Mouse (Mus musculus): ENCODE measurements around the gene H2-Q2.
"Not testable (repeated sequence)": the region's sequence is repeated elsewhere in the genome, so short reads cannot be mapped to it uniquely, and the experiment has no call there.

H2-Q2 gene

DNA sequence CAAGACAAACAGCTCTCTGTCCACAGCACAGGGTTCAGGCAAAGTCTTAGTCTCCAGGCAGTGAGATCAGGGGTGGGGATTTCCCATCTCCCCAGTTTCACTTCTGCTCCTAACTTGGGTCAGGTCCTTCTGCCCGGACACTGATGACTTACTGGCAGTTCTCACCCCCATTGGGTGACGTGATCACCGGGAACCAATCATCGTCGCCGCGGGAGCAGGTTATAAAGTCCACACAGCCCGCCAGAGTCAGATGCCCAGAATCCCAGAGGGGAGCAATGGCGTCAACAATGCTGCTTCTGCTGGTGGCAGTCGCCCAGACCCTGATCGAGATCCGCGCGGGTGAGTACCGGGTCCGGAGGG, 37.3 kb downstream of the H2-Q2 start, which contains the start of gene H2-Q4:
TSS of gene H2-Q4 (plus strand) at position 249 of the 360 bp plus-strand sequence.
- DNase-seq = peak; percentile 38

DNA sequence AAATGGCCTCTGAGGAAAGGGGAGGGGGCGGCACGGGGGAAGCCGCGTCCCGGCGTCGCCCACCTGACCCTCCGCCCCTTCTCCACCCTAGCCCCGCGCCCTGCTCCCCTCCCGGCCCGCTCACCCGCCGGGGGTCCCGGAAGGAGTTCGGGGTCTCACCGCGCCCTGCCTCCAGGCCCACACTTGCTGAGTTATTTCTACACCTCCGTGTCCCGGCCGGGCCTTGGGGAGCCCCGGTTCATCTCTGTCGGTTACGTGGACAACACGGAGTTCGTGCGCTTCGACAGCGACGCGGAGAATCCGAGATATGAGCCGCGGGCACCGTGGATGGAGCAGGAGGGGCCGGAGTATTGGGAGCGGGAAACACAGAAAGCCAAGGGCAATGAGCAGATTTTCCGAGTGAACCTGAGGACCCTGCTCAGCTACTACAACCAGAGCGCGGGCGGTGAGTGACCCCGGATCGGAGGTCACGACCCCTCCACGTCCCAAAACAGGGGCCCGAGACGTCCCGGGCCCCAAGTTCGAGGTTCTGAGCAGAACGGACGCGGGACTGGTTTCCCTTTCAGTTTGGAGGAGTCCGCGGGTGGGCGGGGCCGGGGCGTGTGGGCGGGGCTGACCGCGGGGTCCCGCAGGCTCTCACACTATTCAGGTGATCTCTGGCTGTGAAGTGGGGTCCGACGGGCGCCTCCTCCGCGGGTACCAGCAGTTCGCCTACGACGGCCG, 37.8 kb downstream of the H2-Q2 start:
- no peak for DNase-seq

DNA sequence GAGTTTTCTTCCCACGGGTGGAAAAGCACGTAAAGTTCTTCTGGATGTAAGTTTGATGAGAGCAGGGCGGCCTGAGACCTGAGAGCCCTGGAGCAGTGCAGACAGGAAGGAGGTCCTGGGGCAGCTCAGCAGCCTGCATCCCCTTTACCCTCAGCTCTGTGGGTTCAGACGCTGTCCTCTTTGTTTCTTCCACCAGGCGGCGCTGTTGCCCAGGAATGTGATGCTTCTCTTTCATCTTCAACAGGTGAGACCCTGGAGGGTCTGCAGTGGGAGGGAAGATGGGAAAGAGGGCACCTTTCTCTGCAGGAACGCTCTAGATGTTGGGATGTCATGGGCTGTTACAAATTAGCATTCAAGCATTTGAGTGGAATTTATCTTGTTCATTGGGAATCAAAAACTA, 47.8 kb downstream of the H2-Q2 start:
- DNase-seq = not testable (repeated sequence)

DNA sequence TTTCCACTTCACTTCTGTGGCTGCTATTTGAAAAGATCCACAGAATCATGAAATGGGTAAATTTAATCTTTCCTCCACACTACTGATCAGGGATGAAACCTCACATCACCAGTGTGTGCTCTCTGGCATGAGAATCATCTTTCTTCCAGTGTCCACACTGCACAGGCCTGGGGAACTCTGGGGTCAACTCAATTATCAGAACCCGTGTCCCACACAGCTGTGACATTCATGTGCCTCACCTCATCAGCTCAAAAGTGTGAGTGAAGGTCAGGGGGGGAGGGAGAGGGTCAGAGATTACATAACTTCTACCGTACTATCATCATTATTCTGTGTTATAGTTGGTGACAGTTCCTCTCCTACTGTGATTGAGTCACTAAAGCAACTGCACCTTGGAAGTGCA, 50.6 kb downstream of the H2-Q2 start:
- DNase-seq = not testable (repeated sequence)

DNA sequence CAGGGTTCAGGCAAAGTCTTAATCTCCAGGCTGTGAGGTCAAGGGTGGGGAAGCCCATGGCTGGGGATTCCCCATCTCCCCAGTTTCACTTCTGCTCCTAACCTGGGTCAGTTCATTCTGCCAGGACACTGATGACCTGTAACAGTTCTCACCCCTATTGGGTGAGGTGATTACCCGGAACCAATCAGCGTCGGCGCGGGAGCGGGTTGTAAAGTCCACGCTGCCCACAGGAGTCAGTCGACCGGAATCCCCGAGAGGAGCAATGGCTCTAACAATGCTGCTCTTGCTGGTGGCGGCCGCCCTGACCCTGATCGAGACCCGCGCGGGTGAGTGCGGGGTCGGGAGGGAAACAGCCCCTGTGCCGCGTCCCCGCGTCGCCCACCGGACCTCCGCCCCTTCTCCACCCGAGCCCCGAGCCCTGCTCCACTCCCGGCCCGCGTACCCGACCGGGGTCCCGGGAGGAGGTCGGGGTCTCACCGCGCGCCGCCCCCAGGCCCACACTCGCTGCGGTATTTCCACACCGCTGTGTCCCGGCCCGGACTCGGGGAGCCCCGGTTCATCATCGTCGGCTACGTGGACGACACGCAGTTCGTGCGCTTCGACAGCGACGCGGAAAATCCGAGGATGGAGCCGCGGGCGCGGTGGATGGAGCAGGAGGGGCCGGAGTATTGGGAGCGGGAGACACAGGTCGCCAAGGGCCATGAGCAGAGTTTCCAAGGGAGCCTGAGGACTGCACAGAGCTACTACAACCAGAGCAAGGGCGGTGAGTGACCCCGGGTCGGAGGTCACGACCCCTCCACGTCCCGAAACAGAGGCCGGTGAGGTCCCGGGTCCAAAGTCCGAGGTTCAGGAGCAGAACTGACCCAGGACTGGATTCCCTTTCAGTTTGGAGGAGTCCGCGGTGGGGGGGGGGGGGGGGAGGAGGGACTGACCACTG, 52.1 kb downstream of the H2-Q2 start:
- not testable (repeated sequence) for DNase-seq
